Mouse (Mus musculus): Measurements from ENCODE around the gene Slitrk5. TPM values are rescaled to one million over a fixed set of nuclear protein-coding genes. Genes with fewer than 3 reads are reported as not detected.

Slitrk5 gene
- 28.7 and 31.0 TPM in 2 replicates for polyA plus RNA-seq (2014; fragmentation: Nextera tagmentation; extraction: Ambion mirVana)

GRCm38 (mm10) chr14:111674664-111675147 lies at the start of gene Slitrk5:
Slitrk5 (plus strand) TSS chr14:111675097.
- Histone ChIP-seq H3K36me3 (ENCODE audit: control insufficient read depth, insufficient read depth, low read length) (no peaks in the 10 kb centered on the region), H3K4me1 (ENCODE audit: control insufficient read depth, insufficient read depth, low read length) (peaks cover 7% of the 10 kb centered on the region; the same call in 1 of the 2 replicates)
- under 1% methylated on average over 22 of the region's 22 CpGs for WGBS

GRCm38 (mm10) chr14:111672942-111673341 lies 2.0 kb upstream of the Slitrk5 start:
- DNase-seq: peak; percentile 80
- WGBS: 43% methylated on average over 1 of the region's 1 CpGs
- peaks cover 4% of the 10 kb centered on the region; the same call in 1 of the 2 replicates for H3K4me1 ChIP-seq (ENCODE audit: control insufficient read depth, insufficient read depth, low read length)

More at GRCm38 (mm10) chr14:111674664-111675147, at the start of gene Slitrk5:
- Histone ChIP-seq H3K4me3 (replicated peaks; ENCODE audit: low read depth, low read length) (peak within 1 kb of the TSS; percentile 88), H3K9ac (replicated peaks; ENCODE audit: low read length) (peak within 1 kb of the TSS; percentile 96), H3K9me3 (ENCODE audit: control insufficient read depth, low read length) (no peaks in the 10 kb centered on the region), H3K27ac (replicated peaks; ENCODE audit: low read depth, low read length) (peak within 1 kb of the TSS; percentile 98), H3K4me2 (ENCODE audit: low read length) (peak within 1 kb of the TSS; percentile 63), H3K27me3 (ENCODE audit: control insufficient read depth, insufficient read depth, low read length) (no peaks in the 10 kb centered on the region)
- DNase-seq (peak; percentile 96), ATAC-seq (ENCODE audit: low FRiP score, low TSS enrichment) (peak; percentile 64)

GRCm38 (mm10) chr14:111675211-111676165 lies 591 bp downstream of the Slitrk5 start:
- Histone ChIP-seq H3K27ac (replicated peaks; ENCODE audit: low read depth, low read length) (peak overlapping the region; percentile 98), H3K36me3 (ENCODE audit: control insufficient read depth, insufficient read depth, low read length) (peaks cover 4% of the 10 kb centered on the region; the same call in 1 of the 2 replicates), H3K4me2 (ENCODE audit: low read length) (peak overlapping the region; percentile 63), H3K9me3 (ENCODE audit: control insufficient read depth, low read length) (no peaks in the 10 kb centered on the region), H3K4me3 (replicated peaks; ENCODE audit: low read depth, low read length) (peak overlapping the region; percentile 88), H3K27me3 (ENCODE audit: control insufficient read depth, insufficient read depth, low read length) (no peaks in the 10 kb centered on the region), H3K9ac (replicated peaks; ENCODE audit: low read length) (peak overlapping the region; percentile 96), H3K4me1 (ENCODE audit: control insufficient read depth, insufficient read depth, low read length) (peaks cover 8% of the 10 kb centered on the region)
- ATAC-seq (ENCODE audit: low FRiP score, low TSS enrichment) (peak; percentile 84), DNase-seq (peak; percentile 84)
- WGBS: under 1% methylated on average over 83 of the region's 94 CpGs

More at GRCm38 (mm10) chr14:111672942-111673341, 2.0 kb upstream of the Slitrk5 start:
- Histone ChIP-seq H3K4me3 (replicated peaks; ENCODE audit: low read depth, low read length) (no peak overlapping the region), H3K27ac (replicated peaks; ENCODE audit: low read depth, low read length) (no peak overlapping the region), H3K9me3 (ENCODE audit: control insufficient read depth, low read length) (no peaks in the 10 kb centered on the region), H3K27me3 (ENCODE audit: control insufficient read depth, insufficient read depth, low read length) (no peaks in the 10 kb centered on the region), H3K9ac (replicated peaks; ENCODE audit: low read length) (no peak overlapping the region), H3K36me3 (ENCODE audit: control insufficient read depth, insufficient read depth, low read length) (no peaks in the 10 kb centered on the region), H3K4me2 (ENCODE audit: low read length) (no peak overlapping the region)
- ATAC-seq (ENCODE audit: low FRiP score, low TSS enrichment): no peak

GRCm38 (mm10) chr14:111676166-111676581 lies 1.3 kb downstream of the Slitrk5 start:
- H3K4me3 ChIP-seq (replicated peaks; ENCODE audit: low read depth, low read length): peak overlapping the region; percentile 88
- peak overlapping the region; percentile 96 for H3K9ac ChIP-seq (replicated peaks; ENCODE audit: low read length)
- under 1% methylated on average over 19 of the region's 19 CpGs for WGBS
- H3K27ac ChIP-seq (replicated peaks; ENCODE audit: low read depth, low read length): peak overlapping the region; percentile 98
- H3K4me1 ChIP-seq (ENCODE audit: control insufficient read depth, insufficient read depth, low read length): peaks cover 15% of the 10 kb centered on the region
- peak overlapping the region; percentile 63 for H3K4me2 ChIP-seq (ENCODE audit: low read length)
- ATAC-seq (ENCODE audit: low FRiP score, low TSS enrichment): peak; percentile 60
- peaks cover 4% of the 10 kb centered on the region; the same call in 1 of the 2 replicates for H3K36me3 ChIP-seq (ENCODE audit: control insufficient read depth, insufficient read depth, low read length)
- peak; percentile 83 for DNase-seq
- no peaks in the 10 kb centered on the region for H3K9me3 ChIP-seq (ENCODE audit: control insufficient read depth, low read length)
- no peaks in the 10 kb centered on the region for H3K27me3 ChIP-seq (ENCODE audit: control insufficient read depth, insufficient read depth, low read length)

- Histone ChIP-seq H3K36me3 (ENCODE audit: control insufficient read depth, insufficient read depth, low read length) (peaks cover 4% of the 10 kb centered on the region; the same call in 1 of the 2 replicates), H3K4me3 (replicated peaks; ENCODE audit: low read depth, low read length) (peak overlapping the region; percentile 88), H3K4me2 (ENCODE audit: low read length) (peak overlapping the region; percentile 63), H3K27ac (replicated peaks; ENCODE audit: low read depth, low read length) (peak overlapping the region; percentile 98), H3K4me1 (ENCODE audit: control insufficient read depth, insufficient read depth, low read length) (peaks cover 21% of the 10 kb centered on the region), H3K9me3 (ENCODE audit: control insufficient read depth, low read length) (no peaks in the 10 kb centered on the region), H3K27me3 (ENCODE audit: control insufficient read depth, insufficient read depth, low read length) (no peaks in the 10 kb centered on the region), H3K9ac (replicated peaks; ENCODE audit: low read length) (peak overlapping the region; percentile 96)
- DNase-seq (peak; percentile 80), ATAC-seq (ENCODE audit: low FRiP score, low TSS enrichment) (no peak)
- WGBS: under 1% methylated on average over 18 of the region's 18 CpGs
Observed at GRCm38 (mm10) chr14:111676851-111677291, 2.0 kb downstream of the Slitrk5 start.

GRCm38 (mm10) chr14:111677361-111678070 lies 2.6 kb downstream of the Slitrk5 start:
- H3K27me3 ChIP-seq (ENCODE audit: control insufficient read depth, insufficient read depth, low read length): no peaks in the 10 kb centered on the region
- ATAC-seq (ENCODE audit: low FRiP score, low TSS enrichment): no peak
- H3K27ac ChIP-seq (replicated peaks; ENCODE audit: low read depth, low read length): peak overlapping the region; percentile 98
- 3% methylated on average over 17 of the region's 17 CpGs for WGBS
- DNase-seq: peak; percentile 58
- no peaks in the 10 kb centered on the region for H3K9me3 ChIP-seq (ENCODE audit: control insufficient read depth, low read length)
- peak overlapping the region; percentile 96 for H3K9ac ChIP-seq (replicated peaks; ENCODE audit: low read length)
- H3K4me1 ChIP-seq (ENCODE audit: control insufficient read depth, insufficient read depth, low read length): peaks cover 21% of the 10 kb centered on the region
- H3K4me3 ChIP-seq (replicated peaks; ENCODE audit: low read depth, low read length): peak overlapping the region; percentile 88
- H3K4me2 ChIP-seq (ENCODE audit: low read length): peak overlapping the region; percentile 63
- peaks cover 4% of the 10 kb centered on the region; the same call in 1 of the 2 replicates for H3K36me3 ChIP-seq (ENCODE audit: control insufficient read depth, insufficient read depth, low read length)

GRCm38 (mm10) chr14:111680271-111680670 lies 5.4 kb downstream of the Slitrk5 start:
- H3K27me3 ChIP-seq (ENCODE audit: control insufficient read depth, insufficient read depth, low read length): no peaks in the 10 kb centered on the region
- H3K4me3 ChIP-seq (replicated peaks; ENCODE audit: low read depth, low read length): no peak overlapping the region
- no peaks in the 10 kb centered on the region for H3K9me3 ChIP-seq (ENCODE audit: control insufficient read depth, low read length)
- peaks cover 4% of the 10 kb centered on the region; the same call in 1 of the 2 replicates for H3K36me3 ChIP-seq (ENCODE audit: control insufficient read depth, insufficient read depth, low read length)
- 78% methylated on average over 8 of the region's 8 CpGs for WGBS
- H3K27ac ChIP-seq (replicated peaks; ENCODE audit: low read depth, low read length): no peak overlapping the region
- H3K4me2 ChIP-seq (ENCODE audit: low read length): peak overlapping the region; percentile 68
- no peak for DNase-seq
- H3K4me1 ChIP-seq (ENCODE audit: control insufficient read depth, insufficient read depth, low read length): peaks cover 21% of the 10 kb centered on the region
- no peak for ATAC-seq (ENCODE audit: low FRiP score, low TSS enrichment)
- H3K9ac ChIP-seq (replicated peaks; ENCODE audit: low read length): no peak overlapping the region

- no peaks in the 10 kb centered on the region for H3K9me3 ChIP-seq (ENCODE audit: control insufficient read depth, low read length)
- DNase-seq: peak; percentile 62
- H3K9ac ChIP-seq (replicated peaks; ENCODE audit: low read length): peak overlapping the region; percentile 48
- peaks cover 21% of the 10 kb centered on the region for H3K4me1 ChIP-seq (ENCODE audit: control insufficient read depth, insufficient read depth, low read length)
- ATAC-seq (ENCODE audit: low FRiP score, low TSS enrichment): peak; percentile 53; the same call in 1 of the 2 replicates
- no peaks in the 10 kb centered on the region for H3K27me3 ChIP-seq (ENCODE audit: control insufficient read depth, insufficient read depth, low read length)
- peak overlapping the region; percentile 32 for H3K4me3 ChIP-seq (replicated peaks; ENCODE audit: low read depth, low read length)
- peak overlapping the region; percentile 68 for H3K4me2 ChIP-seq (ENCODE audit: low read length)
- WGBS: 1% methylated on average over 38 of the region's 38 CpGs
- H3K36me3 ChIP-seq (ENCODE audit: control insufficient read depth, insufficient read depth, low read length): peaks cover 4% of the 10 kb centered on the region; the same call in 1 of the 2 replicates
- no peak overlapping the region for H3K27ac ChIP-seq (replicated peaks; ENCODE audit: low read depth, low read length)
Observed at GRCm38 (mm10) chr14:111681092-111681708, 6.3 kb downstream of the Slitrk5 start.

Measured in midbrain, embryonic 14.5 days (tissue).